Mouse (Mus musculus) liver, embryonic 16.5 days (tissue): ENCODE measurements around the gene Slc22a15. TPM values are rescaled to one million over a fixed set of nuclear protein-coding genes. Genes with fewer than 3 reads are reported as not detected.
A peak's percentile ranks its signal among the peaks of the same experiment; 100 is the strongest.
"Not testable (repeated sequence)": the region's sequence is repeated elsewhere in the genome, so short reads cannot be mapped to it uniquely, and the experiment has no call there.

Experiments used
- ATAC-seq: fragments of 200-750 bp; cut with Nextera tagmentation; 2 replicates; pipeline ENCODE4 v1.8.0; 2017; ENCODE audit warnings: low read depth, mild to moderate bottlenecking, moderate number of reproducible peaks, moderate library complexity
- H3K27ac ChIP-seq: fragments of 300-500 bp; sonication (generic); 2 replicates; pipeline ENCODE4 v1.5.1; 2014; ENCODE audit warnings: mild to moderate bottlenecking, low read length
- H3K27me3 ChIP-seq: fragments of 300-500 bp; sonication (generic); 2 replicates; pipeline ENCODE4 v1.6.1; 2014; ENCODE audit warnings: low read depth, low read length, mixed read lengths; ENCODE audit not compliant: control insufficient read depth, insufficient read depth
- H3K36me3 ChIP-seq: fragments of 300-500 bp; sonication (generic); 2 replicates; pipeline ENCODE4 v1.6.1; 2014; ENCODE audit warnings: mild to moderate bottlenecking; ENCODE audit not compliant: control insufficient read depth, insufficient read depth
- H3K4me1 ChIP-seq: fragments of 300-500 bp; sonication (generic); 2 replicates; pipeline ENCODE4 v1.6.1; 2014; ENCODE audit warnings: low read depth, low read length, mixed read lengths; ENCODE audit not compliant: control insufficient read depth
- H3K4me2 ChIP-seq: fragments of 300-500 bp; sonication (generic); 2 replicates; pipeline ENCODE4 v1.6.1; 2014; ENCODE audit warnings: low read depth, low read length, mixed read lengths
- H3K4me3 ChIP-seq: fragments of 300-500 bp; sonication (generic); 2 replicates; pipeline ENCODE4 v1.5.1; 2014; ENCODE audit warnings: low read depth, mild to moderate bottlenecking, low read length
- H3K9ac ChIP-seq: fragments of 300-500 bp; sonication (generic); 2 replicates; pipeline ENCODE4 v1.6.1; 2014; ENCODE audit warnings: low read depth, low read length
- H3K9me3 ChIP-seq: fragments of 300-500 bp; sonication (generic); replicated peaks from 2 replicates; pipeline ENCODE4 v1.6.1; 2016; ENCODE audit warnings: low read length; ENCODE audit not compliant: control insufficient read depth
- WGBS: fragments of 180-500 bp; shearing (Covaris S2); extraction: QIAGEN DNeasy Blood & Tissue Kit; methylation state at CpG from one replicate; pipeline ENCODE4 v1.1.7; 2014; ENCODE audit not compliant: insufficient replicate concordance; 5-methylcytosine and 5-hydroxymethylcytosine counted together
- polyA plus RNA-seq: library from polyadenylated mRNA; unstranded; fragments of >200 nt; fragmentation: Nextera tagmentation; extraction: Ambion mirVana; gene quantifications from 2 replicates; pipeline ENCODE4 v1.2.1, GENCODE M21; 2015

Gene Slc22a15
- polyA plus RNA-seq, 1 experiment from 2014 or later = 3.1 TPM

- not testable (repeated sequence) for H3K27ac ChIP-seq, H3K4me3 ChIP-seq, ATAC-seq, H3K36me3 ChIP-seq, H3K9me3 ChIP-seq, H3K4me1 ChIP-seq, H3K4me2 ChIP-seq, H3K9ac ChIP-seq, H3K27me3 ChIP-seq
- WGBS = 43% methylated on average over 3 of the region's 3 CpGs
These were observed 103.5 kb downstream of the Slc22a15 start for GRCm38 (mm10) chr3:101820708-101821107.

GRCm38 (mm10) chr3:101816006-101816405 lies 108.2 kb downstream of the Slc22a15 start:
- no peak overlapping the region for H3K27ac ChIP-seq
- 56% methylated on average over 3 of the region's 3 CpGs for WGBS
- no peaks in the 10 kb centered on the region for H3K36me3 ChIP-seq
- no peaks in the 10 kb centered on the region for H3K9me3 ChIP-seq
- no peak overlapping the region for H3K4me3 ChIP-seq
- no peak overlapping the region for H3K4me2 ChIP-seq
- H3K27me3 ChIP-seq = no peaks in the 10 kb centered on the region
- H3K9ac ChIP-seq = no peak overlapping the region
- H3K4me1 ChIP-seq = no peaks in the 10 kb centered on the region
- ATAC-seq = no peak

DNA sequence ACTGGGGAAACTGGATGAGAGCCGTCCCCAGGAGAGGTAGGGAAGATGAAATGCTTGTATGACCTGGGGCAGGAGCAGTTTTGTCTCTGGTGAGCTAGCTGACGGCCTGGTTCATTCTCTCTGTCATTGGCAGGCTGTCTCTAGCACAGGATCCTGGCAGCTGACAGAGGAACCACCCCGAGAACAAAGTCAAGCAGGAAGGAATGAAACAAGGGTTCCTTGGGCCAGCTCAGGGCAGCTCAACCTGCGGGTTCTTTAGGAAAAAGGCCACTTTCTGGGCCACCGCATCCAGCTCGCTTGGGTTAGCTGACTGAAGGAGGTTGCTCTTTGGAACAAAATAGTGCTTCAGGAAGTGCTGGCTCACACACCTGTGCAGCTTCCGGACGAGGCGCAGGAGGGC lies 109.5 kb downstream of the Slc22a15 start:
- no peak for ATAC-seq
- Histone ChIP-seq H3K9ac (no peak overlapping the region), H3K4me2 (no peak overlapping the region), H3K27me3 (no peaks in the 10 kb centered on the region), H3K4me1 (no peaks in the 10 kb centered on the region), H3K36me3 (no peaks in the 10 kb centered on the region), H3K4me3 (no peak overlapping the region), H3K9me3 (no peaks in the 10 kb centered on the region), H3K27ac (no peak overlapping the region)
- WGBS = 58% methylated on average over 9 of the region's 9 CpGs

GRCm38 (mm10) chr3:101812341-101812962 lies 111.8 kb downstream of the Slc22a15 start:
- no peaks in the 10 kb centered on the region for H3K36me3 ChIP-seq
- ATAC-seq = no peak
- no peak overlapping the region for H3K4me3 ChIP-seq
- H3K9me3 ChIP-seq = no peaks in the 10 kb centered on the region
- no peak overlapping the region for H3K27ac ChIP-seq
- no peaks in the 10 kb centered on the region for H3K4me1 ChIP-seq
- no peak overlapping the region for H3K4me2 ChIP-seq
- no peaks in the 10 kb centered on the region for H3K27me3 ChIP-seq
- 57% methylated on average over 10 of the region's 10 CpGs for WGBS
- H3K9ac ChIP-seq = no peak overlapping the region

DNA sequence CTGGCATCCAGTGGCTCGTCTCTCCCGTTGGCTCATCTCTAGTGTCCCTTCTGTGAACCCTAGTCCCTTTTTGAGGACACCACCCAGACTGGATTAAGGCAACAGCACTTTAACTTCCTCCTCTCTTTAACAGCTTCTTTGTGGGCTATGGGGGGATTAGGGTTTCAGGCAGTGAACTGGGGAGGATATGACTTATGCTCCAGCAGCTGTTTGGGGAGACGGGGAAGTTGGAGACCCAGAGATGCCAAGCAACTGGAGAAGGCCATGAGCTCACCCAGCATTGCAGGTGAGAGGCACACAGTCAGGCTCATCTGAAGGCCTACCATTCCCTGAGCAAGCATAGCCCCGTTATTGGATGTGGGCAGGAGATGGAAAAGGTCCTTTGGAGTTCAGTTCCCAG lies 112.3 kb downstream of the Slc22a15 start:
- H3K4me2 ChIP-seq = no peak overlapping the region
- H3K4me1 ChIP-seq = no peaks in the 10 kb centered on the region
- H3K4me3 ChIP-seq = no peak overlapping the region
- H3K36me3 ChIP-seq = no peaks in the 10 kb centered on the region
- H3K9ac ChIP-seq = no peak overlapping the region
- no peaks in the 10 kb centered on the region for H3K27me3 ChIP-seq
- H3K9me3 ChIP-seq = no peaks in the 10 kb centered on the region
- H3K27ac ChIP-seq = no peak overlapping the region
- 50% methylated on average over 4 of the region's 4 CpGs for whole genome bisulfite sequencing
- ATAC-seq = no peak

DNA sequence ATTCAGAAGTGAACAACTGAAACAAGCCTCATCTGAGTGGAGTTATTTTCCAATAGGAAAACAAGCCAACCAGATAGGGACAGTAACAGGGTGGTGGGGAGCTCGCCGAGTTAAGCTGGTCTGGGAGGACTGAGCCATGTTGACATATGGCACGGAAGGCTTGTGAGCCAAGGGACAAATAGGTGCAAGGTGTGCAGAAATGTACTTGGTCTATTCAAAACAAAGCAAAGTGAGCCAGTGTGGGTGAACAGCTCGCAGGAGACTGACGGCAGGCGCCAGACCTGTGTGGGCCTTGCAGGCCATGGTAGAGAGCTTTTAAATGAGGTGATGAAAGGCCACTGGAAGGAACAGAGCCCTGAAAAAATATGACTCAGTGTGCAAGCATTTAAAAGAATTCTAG lies 116.6 kb downstream of the Slc22a15 start:
- Histone ChIP-seq H3K9ac (no peak overlapping the region), H3K9me3 (no peaks in the 10 kb centered on the region), H3K27ac (no peak overlapping the region), H3K4me3 (no peak overlapping the region), H3K4me1 (no peaks in the 10 kb centered on the region; the same call in 1 of the 2 replicates), H3K36me3 (no peaks in the 10 kb centered on the region), H3K27me3 (no peaks in the 10 kb centered on the region), H3K4me2 (no peak overlapping the region)
- WGBS = 71% methylated on average over 6 of the region's 6 CpGs
- no peak for ATAC-seq

GRCm38 (mm10) chr3:101806941-101807340 lies 117.3 kb downstream of the Slc22a15 start:
- H3K9me3 ChIP-seq = no peaks in the 10 kb centered on the region
- no peaks in the 10 kb centered on the region for H3K36me3 ChIP-seq
- H3K9ac ChIP-seq = no peak overlapping the region
- no peaks in the 10 kb centered on the region for H3K27me3 ChIP-seq
- no peak overlapping the region for H3K27ac ChIP-seq
- no peaks in the 10 kb centered on the region; the same call in 1 of the 2 replicates for H3K4me1 ChIP-seq
- no peak for ATAC-seq
- H3K4me3 ChIP-seq = no peak overlapping the region
- no peak overlapping the region for H3K4me2 ChIP-seq
- 52% methylated on average over 4 of the region's 4 CpGs for WGBS

GRCm38 (mm10) chr3:101806149-101806548 lies 118.1 kb downstream of the Slc22a15 start:
- H3K4me2 ChIP-seq = 0 out of 2 replicates have a peak overlapping the region, but pooled peaks have one; percentile 8
- H3K4me1 ChIP-seq = no peaks in the 10 kb centered on the region; the same call in 1 of the 2 replicates
- H3K27ac ChIP-seq = no peak overlapping the region
- no peaks in the 10 kb centered on the region for H3K36me3 ChIP-seq
- 9% methylated on average over 16 of the region's 16 CpGs for WGBS
- H3K27me3 ChIP-seq = no peaks in the 10 kb centered on the region
- peak; percentile 75 for ATAC-seq
- no peak overlapping the region for H3K4me3 ChIP-seq
- H3K9ac ChIP-seq = no peak overlapping the region
- H3K9me3 ChIP-seq = no peaks in the 10 kb centered on the region
